Mouse (Mus musculus): Measurements from ENCODE around the gene Rbms2.
A peak's percentile ranks its signal among the peaks of the same experiment; 100 is the strongest.
"Not testable (repeated sequence)": the region's sequence is repeated elsewhere in the genome, so short reads cannot be mapped to it uniquely, and the experiment has no call there.

The Rbms2 gene

GRCm38 (mm10) chr10:128179989-128180388 lies at the start of gene Rbms2:
Gene Rbms2 (minus strand): TSS chr10:128180297.
- peak; percentile 47 for DNase-seq

DNA sequence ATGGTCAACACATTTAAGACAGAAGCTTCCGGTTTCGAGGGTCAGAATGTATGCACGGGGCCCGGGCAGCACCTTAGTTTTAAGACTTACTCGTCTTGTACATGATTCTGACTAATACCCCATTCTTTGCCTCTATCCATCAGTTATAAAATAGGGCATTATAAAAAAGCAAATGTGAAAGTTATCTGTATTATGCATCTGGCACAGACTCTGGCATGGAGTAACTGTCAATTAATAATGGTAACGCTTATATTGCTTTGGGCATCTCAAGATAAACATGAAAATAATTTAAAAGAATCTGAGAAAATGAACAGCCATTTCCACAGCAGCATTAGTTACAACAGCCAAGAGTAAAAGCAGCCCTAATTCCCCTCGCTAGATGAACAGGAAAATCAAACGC lies 47.9 kb upstream of the Rbms2 start:
- no peak for DNase-seq

GRCm38 (mm10) chr10:128227592-128227991 lies 47.5 kb upstream of the Rbms2 start:
- no peak for DNase-seq

- no peak for DNase-seq
These were observed 45.4 kb upstream of the Rbms2 start, which contains the start of gene Mip for GRCm38 (mm10) chr10:128225538-128225937. Gene Mip (plus strand): TSS chr10:128225838.

DNA sequence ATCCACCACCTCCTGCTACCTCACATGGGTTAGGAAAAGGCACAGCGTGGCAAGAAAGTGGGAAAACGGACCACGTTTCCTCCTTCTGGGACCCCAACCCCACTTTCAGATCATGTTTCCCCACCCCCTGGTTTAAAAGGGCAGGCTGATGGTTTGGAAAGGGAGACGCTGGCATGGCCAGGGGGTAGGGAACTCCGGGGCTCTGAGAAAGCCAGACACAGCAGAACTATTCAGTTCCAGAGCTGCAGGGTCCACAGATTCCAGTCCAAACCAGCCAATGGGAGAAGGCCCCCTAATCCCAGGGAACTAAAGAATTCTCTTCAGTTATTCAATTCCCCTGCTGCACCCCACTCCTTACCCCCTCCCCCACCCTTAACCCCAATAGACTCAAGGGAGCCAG lies 45.0 kb upstream of the Rbms2 start:
- no peak for DNase-seq

DNA sequence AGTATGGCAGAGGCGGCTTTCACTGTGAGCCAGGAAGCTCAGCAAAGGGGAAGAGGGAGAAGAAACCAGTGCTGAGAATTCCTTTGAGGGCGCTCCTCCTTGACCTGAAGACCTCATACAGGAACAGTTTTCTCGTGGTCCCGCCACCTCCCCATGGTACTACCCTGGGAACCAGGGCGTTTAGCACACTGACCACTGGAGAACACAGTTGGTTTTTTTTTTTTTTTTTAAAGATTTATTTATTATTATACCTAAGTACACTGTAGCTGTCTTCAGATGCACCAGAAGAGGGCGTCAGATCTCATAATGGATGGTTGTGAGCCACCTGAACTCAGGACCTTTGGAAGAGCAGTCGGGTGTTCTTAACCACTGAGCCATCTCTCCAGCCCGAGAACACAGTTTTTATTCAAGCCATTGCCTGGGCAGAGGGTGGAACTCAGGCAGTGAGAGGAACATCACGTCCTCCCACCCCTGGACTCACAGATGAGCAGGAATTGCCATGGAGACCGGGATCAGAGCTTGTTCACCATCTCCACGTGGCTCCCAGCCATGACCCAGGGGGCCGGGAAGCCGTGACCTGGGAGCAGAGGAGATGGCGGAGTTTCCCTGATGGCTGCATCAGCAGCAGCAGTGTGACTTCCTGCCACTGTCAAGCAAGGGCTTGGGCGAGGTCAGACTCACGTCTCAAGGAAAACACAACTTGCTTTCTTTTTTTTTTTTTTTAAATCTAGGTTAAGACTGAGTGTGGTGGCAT lies 41.6 kb upstream of the Rbms2 start:
- DNase-seq: no peak

DNA sequence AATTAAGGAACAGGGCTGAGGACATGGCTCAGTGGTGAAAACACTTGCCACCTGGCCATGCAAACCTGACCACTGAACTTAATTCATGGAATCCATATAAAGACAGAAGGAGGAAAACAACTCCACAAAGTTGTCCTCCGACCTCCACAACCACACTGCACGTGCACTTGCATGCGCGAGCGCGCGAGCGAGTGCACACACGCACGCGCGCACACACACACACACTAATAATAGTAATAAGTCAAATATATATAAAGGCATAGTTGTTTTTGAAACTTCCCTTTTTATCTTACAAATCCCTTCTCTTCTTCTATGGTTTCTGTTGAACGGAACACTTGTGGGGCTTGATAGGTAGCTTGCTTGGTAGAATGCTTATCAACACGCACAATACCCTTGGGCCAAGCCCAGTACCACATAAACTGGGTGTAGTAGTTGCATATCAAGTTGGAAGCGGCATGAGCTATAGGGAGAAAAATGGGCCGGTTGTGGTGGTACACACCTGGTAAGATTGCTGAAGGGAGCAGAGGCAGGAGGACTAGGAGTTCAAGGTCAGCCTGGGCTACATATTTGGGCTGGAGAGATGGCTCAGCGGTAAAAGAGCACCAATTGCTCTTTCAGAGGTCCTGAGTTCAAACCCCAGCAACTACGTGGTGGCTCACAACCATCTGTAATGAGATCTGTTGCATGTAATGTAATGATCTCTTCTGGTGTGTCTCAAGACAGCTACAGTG lies 38.5 kb upstream of the Rbms2 start:
- DNase-seq: no peak

DNA sequence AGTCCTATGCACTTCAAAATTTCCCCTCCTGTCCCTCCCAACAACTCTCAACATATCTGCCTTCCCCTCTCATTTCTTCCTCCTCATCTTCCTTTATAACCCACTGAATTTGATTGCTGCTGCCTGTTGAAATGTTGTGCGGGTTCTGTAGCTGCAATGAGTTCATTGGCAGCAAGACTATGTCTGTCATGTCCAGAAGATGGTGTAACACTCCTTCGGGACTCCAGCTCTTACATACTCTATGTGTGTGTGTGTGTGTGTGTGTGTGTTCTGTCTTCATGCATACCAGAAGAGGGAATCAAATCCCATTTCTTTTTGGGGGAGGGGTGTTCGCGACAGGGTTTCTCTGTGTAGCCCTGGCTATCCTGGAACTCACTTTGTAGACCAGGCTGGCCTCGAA lies 34.9 kb upstream of the Rbms2 start:
- DNase-seq: no peak

DNA sequence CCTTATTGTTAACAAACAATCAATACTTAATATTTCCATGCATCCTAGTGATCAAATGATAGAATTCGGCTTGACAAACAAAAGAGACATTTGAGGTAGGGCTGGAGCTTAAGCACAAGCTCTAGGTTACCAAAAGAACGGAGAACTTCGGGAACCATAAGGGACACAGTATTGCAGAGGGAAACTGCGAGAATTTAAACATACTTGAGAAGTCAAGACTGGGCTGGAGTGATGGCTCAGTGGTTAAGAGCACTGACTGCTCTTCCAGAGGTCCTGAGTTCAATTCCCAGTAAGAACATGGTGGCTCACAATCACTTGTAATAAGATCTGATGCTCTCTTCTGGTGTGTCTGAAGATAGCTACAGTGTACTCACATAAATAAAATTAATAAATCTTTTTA lies 34.0 kb upstream of the Rbms2 start:
- not testable (repeated sequence) for DNase-seq

GRCm38 (mm10) chr10:128212871-128213323 lies 32.8 kb upstream of the Rbms2 start:
- peak; percentile 72 for DNase-seq

- no peak for DNase-seq
These were observed 32.1 kb upstream of the Rbms2 start for GRCm38 (mm10) chr10:128212148-128212547.

DNA sequence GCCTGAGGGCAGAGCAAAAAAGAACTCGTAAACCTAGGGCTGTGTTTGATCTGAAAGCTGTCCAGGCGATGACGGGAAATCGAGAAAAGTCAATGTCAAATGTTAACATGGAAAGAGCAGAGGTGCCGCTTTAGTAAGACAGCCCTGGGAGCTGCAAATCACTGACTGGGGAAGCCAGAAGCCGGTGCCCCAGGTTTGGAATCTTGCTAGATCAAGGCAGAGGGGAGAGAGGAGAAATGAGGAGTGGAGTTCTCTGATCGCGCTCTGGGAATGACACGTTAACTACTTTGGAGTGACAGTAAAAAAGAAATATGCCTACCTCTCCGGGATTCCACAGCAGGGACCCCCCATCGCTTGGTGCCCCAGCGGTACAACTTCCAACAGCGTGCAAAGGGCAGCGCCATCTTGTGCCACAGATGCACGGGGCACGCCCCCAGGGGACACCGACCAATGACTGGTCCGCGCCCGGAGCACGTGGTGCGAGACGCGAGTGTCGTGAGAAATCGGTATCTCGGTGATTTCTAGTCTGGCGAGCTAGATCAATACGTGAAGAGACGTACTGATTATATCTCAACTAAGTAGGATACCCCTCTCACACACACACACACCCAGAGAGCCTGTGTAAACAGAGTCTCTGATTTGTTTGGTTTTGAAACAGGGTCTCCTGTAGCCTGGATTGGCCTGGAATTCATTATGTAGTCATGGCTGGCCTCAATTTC lies 31.5 kb upstream of the Rbms2 start, which contains the start of gene Spryd4:
Spryd4 (minus strand) TSS at position 418 of the 719 bp plus-strand sequence.
- DNase-seq: peak; percentile 93

- DNase-seq: peak; percentile 26
These were observed 30.9 kb upstream of the Rbms2 start for GRCm38 (mm10) chr10:128210954-128211353.

- DNase-seq: no peak
These were observed 30.0 kb upstream of the Rbms2 start for GRCm38 (mm10) chr10:128210131-128210530.

DNA sequence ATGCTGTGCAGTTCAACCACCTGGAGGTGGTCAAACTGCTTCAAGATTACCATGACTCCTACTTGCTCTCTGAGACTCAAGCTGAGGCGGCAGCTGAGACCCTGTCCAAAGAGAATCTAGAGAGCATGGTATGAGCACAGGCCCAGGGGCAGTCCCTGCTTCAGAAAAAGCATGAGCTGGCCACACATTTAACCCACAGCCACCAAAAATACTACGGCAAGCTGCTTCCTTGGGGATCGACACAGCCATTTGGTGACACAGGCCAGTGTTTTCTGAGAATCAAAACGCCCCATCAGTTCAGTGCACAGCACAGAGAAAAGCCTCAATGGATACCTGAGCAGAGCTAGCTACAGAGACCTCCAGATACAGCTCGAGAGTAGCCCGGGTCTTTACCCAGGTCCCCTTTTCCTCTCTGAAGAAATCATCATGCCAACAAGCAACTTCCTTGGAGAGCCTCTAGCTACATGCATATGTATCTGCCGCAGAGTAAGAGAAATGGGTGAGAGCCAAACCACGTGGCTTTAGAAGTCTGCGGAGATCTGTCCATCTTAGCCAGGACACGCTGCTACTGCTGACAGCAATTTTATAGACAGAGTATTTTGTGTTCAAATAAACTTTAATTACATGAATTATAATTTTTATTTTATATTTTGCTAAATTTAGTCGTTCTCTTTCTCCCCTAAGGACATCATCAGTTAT lies 29.4 kb upstream of the Rbms2 start:
- DNase-seq: no peak

GRCm38 (mm10) chr10:128208326-128208725 lies 28.2 kb upstream of the Rbms2 start:
- no peak for DNase-seq

GRCm38 (mm10) chr10:128204941-128205340 lies 24.8 kb upstream of the Rbms2 start:
- no peak for DNase-seq

DNA sequence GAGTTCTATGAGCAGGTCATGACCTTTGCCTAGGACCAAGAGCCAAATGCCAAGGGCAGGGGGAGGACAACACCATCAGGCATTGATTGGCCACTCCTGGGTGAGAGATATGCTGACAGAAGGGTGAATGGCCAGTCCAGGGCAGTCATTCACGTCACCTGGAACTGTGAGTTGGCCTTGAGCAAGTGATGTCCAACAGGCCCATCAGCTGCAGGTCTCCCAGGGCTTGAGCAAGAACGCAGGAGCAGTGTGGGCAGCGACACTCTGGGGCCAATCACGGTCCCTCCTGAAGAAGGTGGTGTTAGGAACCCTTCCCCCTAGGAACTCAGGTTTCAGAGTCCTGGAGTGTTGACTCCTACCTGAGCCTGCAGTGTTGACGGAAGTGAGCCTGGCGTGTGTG lies 21.8 kb upstream of the Rbms2 start:
- no peak for DNase-seq

DNA sequence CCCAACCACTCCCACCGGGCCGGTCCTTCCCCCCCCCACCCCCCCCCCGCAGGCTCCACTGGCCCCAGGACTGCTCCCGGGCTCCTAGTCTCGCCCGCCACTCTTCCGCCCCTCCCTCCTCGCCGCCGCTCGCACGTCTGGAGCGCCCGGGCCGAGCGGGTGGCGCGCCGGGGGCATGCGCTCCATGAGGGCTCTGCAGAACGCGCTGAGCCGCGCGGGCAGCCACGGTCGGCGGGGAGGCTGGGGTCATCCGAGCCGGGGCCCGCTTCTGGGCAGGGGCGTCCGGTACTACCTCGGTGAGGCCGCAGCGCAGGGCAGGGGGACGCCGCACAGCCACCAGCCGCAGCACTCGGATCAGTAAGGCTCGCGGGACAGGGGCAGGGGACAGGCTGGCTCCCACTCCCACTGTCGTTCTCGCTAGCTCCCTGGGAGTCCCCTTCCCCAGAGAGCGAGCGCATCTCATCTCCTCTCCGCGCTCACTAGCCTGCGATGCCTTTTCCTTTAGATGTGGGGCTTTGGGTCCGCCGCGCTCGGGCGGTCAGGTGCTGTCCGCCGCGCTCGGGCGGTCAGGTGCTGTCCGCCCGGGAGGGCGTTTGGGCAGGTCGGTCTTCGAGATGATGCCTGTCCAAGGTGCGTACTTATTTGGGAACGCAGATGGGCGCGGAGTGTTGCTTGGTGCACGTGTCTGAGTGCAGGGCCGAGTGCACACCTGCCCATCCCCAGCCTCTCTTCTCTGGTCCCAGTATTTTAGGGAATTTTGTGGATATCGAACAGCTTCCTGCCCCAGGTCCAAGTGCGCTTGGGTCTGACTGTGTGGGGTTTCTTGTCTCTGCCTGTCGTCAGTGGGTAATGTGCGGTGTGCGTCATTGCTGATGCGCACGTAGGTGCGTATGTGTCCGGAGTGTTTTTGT lies 14.7 kb upstream of the Rbms2 start:
- peak; percentile 25 for DNase-seq

- peak; percentile 98 for DNase-seq
These were observed 14.0 kb upstream of the Rbms2 start, which contains the start of gene Gls2 for GRCm38 (mm10) chr10:128194024-128194550. Gene Gls2 (plus strand): TSS chr10:128194457.

DNA sequence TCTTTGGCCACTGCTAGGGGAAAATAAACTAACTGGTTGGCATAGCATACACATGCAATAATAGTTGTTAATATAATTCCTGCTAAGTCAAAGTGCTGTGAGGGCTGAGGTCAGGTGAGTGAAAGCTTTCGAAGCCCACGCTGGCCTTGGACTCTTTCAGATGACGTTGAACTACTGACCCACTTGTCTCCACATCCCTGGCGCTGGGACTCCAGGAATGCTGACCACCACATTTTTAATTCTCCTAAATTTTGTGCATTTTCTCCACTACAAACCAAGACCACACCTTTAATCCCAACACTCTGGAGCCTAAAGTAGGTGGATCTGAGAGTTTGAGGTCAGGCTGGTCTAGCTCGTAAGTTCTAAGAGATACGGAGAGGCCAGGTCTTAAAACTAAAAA lies 13.0 kb upstream of the Rbms2 start:
- no peak for DNase-seq

Measured in kidney, adult 18-20 months (tissue).